Mouse (Mus musculus) thymus, adult 18-20 months (tissue): Measurements from ENCODE around the gene Fscn1.

Experiments
- DNase-seq, 2 experiments: peaks; one replicate each; pipeline ENCODE4 v3.0.0; 2022; ENCODE audit warnings: mixed read lengths in 2 of 2

Gene Fscn1

GRCm38 (mm10) chr5:142936336-142936719 is 23.8 kb upstream of the Fscn1 start:
- peak; percentile 58 to 67 for DNase-seq

- no peak for DNase-seq
Observed at GRCm38 (mm10) chr5:142937956-142938727, 22.0 kb upstream of the Fscn1 start.

GRCm38 (mm10) chr5:142940393-142940792 is 19.8 kb upstream of the Fscn1 start:
- no peak for DNase-seq

- DNase-seq: no peak
Observed at GRCm38 (mm10) chr5:142944979-142945682, 15.0 kb upstream of the Fscn1 start.

GRCm38 (mm10) chr5:142947460-142947859 is 12.7 kb upstream of the Fscn1 start:
- DNase-seq: no peak

- DNase-seq: no peak
Observed at GRCm38 (mm10) chr5:142949580-142949979, 10.6 kb upstream of the Fscn1 start.

GRCm38 (mm10) chr5:142950405-142950804 is 9.7 kb upstream of the Fscn1 start:
- no peak for DNase-seq

GRCm38 (mm10) chr5:142953641-142954040 is 6.5 kb upstream of the Fscn1 start:
- no peak for DNase-seq

GRCm38 (mm10) chr5:142956956-142957703 is 3.0 kb upstream of the Fscn1 start:
- no peak for DNase-seq

- DNase-seq: no peak
Observed at GRCm38 (mm10) chr5:142958464-142958863, 1.7 kb upstream of the Fscn1 start.

- DNase-seq: no peak
Observed at GRCm38 (mm10) chr5:142959156-142959555, 987 bp upstream of the Fscn1 start.

- DNase-seq: no peak
Observed at GRCm38 (mm10) chr5:142960775-142961271, 680 bp downstream of the Fscn1 start.

GRCm38 (mm10) chr5:142961398-142961880 is 1.3 kb downstream of the Fscn1 start:
- DNase-seq: no peak

- no peak for DNase-seq
Observed at GRCm38 (mm10) chr5:142961881-142962443, 1.8 kb downstream of the Fscn1 start.

GRCm38 (mm10) chr5:142962444-142962961 is 2.4 kb downstream of the Fscn1 start:
- no peak for DNase-seq

GRCm38 (mm10) chr5:142963003-142963704 is 3.0 kb downstream of the Fscn1 start:
- DNase-seq: no peak

GRCm38 (mm10) chr5:142963705-142964494 is 3.8 kb downstream of the Fscn1 start:
- DNase-seq: no peak

GRCm38 (mm10) chr5:142964650-142965049 is 4.5 kb downstream of the Fscn1 start:
- DNase-seq: no peak

GRCm38 (mm10) chr5:142968411-142968810 is 8.3 kb downstream of the Fscn1 start:
- DNase-seq: no peak

GRCm38 (mm10) chr5:142973971-142974370 is 13.8 kb downstream of the Fscn1 start:
- DNase-seq: no peak

GRCm38 (mm10) chr5:142974598-142975121 is 14.5 kb downstream of the Fscn1 start:
- no peak for DNase-seq
